Mouse (Mus musculus) small intestine, adult 2 months (tissue): ENCODE data around the gene Sval3. TPM values are rescaled to one million over a fixed set of nuclear protein-coding genes. Genes with fewer than 3 reads are reported as not detected.

Experiments
- H3K27ac ChIP-seq: fragments of 200-500 bp; 2 replicates; pipeline ENCODE4 v1.5.1; 2012; ENCODE audit warnings: low read depth, low read length, control low read depth, inconsistent platforms; ENCODE audit not compliant: insufficient read depth
- H3K27me3 ChIP-seq: fragments of 200-500 bp; 2 replicates; pipeline ENCODE4 v1.6.1; 2012; ENCODE audit warnings: mild to moderate bottlenecking, moderate library complexity, low read length, inconsistent platforms; ENCODE audit not compliant: control insufficient read depth, insufficient read depth
- H3K36me3 ChIP-seq: fragments of 200-500 bp; 2 replicates; pipeline ENCODE4 v1.6.1; 2012; ENCODE audit warnings: mild to moderate bottlenecking, low read length, control low read depth, inconsistent platforms; ENCODE audit not compliant: control insufficient read depth, insufficient read depth
- H3K4me1 ChIP-seq: fragments of 200-500 bp; 2 replicates; pipeline ENCODE4 v1.6.1; 2012; ENCODE audit warnings: low read length, inconsistent platforms, mixed read lengths; ENCODE audit not compliant: control insufficient read depth, insufficient read depth, insufficient read length
- H3K4me3 ChIP-seq: fragments of 200-500 bp; 2 replicates; pipeline ENCODE4 v1.5.1; 2012; ENCODE audit warnings: low read depth, mild to moderate bottlenecking, control low read depth, inconsistent platforms, low read length, moderate library complexity
- CTCF ChIP-seq: fragments of 200-500 bp; IDR thresholded peaks from 2 replicates; pipeline ENCODE4 v1.5.1; 2012; ENCODE audit warnings: low read depth, mild to moderate bottlenecking, control low read depth, inconsistent platforms, low read length, moderate library complexity, mixed read lengths; ENCODE audit not compliant: insufficient replicate concordance, insufficient read length; ENCODE audit errors: extremely low read depth
- POLR2A ChIP-seq: fragments of 200-500 bp; IDR thresholded peaks from 2 replicates; pipeline ENCODE4 v1.6.1; 2012; ENCODE audit warnings: low read depth, mild to moderate bottlenecking, control low read depth, inconsistent platforms, low read length, moderate library complexity
- WGBS: fragments of 180-500 bp; shearing (Covaris S2); methylation state at CpG from one replicate; pipeline ENCODE4 v1.1.7; 2018; 5-methylcytosine and 5-hydroxymethylcytosine counted together
- polyA plus RNA-seq: library from polyadenylated mRNA; depleted of rRNA; stranded (reverse); fragments of >200 nt; gene quantifications from 2 replicates; pipeline ENCODE4 v1.2.3, GENCODE M21; 2012; rRNA removed

The Sval3 gene
- polyA plus RNA-seq, result not detected in 2 replicates

DNA sequence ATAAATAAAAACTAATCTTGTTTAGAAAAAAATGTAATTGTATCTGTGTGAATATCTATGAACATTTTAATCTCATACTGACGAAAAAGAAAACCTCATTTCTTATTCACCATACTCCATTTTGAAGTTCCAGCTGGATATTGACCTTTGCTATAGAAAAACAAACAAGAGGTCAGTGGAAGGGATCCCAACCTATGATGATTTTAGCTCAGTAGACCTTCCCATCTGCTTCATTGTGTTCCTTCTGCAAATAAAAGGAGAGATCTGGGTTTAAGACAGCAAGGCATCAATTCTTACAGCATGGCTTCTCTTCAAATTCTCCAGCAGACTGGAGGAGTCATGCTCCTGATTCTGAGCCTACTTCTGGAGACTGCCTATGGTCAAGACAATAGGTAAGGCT is at the start of gene Sval3:
TSS of gene Sval3 (plus strand) at position 301 of the 400 bp plus-strand sequence.
- TF ChIP-seq POLR2A (no peak), CTCF (no peak)
- WGBS, result 60% methylated on average over 1 of the region's 1 CpGs
- H3K27me3 ChIP-seq, result no peaks in the 10 kb centered on the region

DNA sequence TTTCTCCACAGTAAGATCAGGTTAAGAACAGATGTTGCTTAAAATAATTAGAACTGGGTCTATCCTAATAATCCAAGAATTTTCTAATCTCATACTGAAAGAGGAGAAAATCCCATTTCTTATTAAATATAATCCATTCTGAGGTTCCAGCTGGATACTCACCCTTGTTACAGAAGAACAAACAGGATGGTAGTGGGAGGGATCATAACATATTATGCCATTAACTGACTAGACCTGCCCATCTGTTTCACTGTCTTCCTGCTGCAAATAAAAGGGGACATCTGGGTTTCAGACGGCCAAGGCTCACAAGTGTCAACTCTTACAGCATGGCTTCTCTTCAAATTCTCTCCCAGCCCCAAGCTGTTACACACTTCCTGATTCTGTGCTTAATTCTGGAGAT is 16.6 kb upstream of the Sval3 start, which contains the start of gene Sval1:
TSS of gene Sval1 (plus strand) at position 301 of the 400 bp plus-strand sequence.
- 76% methylated on average over 1 of the region's 1 CpGs for WGBS
- TF ChIP-seq CTCF (no peak), POLR2A (no peak)
- H3K27ac ChIP-seq, result no peak within 1 kb of the TSS
- H3K36me3 ChIP-seq, result no peaks in the 10 kb centered on the region
- no peaks in the 10 kb centered on the region for H3K4me1 ChIP-seq
- H3K27me3 ChIP-seq, result no peaks in the 10 kb centered on the region
- H3K4me3 ChIP-seq, result no peak within 1 kb of the TSS

More for the DNA sequence above, at the start of gene Sval3:
- no peaks in the 10 kb centered on the region for H3K4me1 ChIP-seq
- H3K4me3 ChIP-seq, result no peak within 1 kb of the TSS
- H3K27ac ChIP-seq, result no peak within 1 kb of the TSS
- H3K36me3 ChIP-seq, result no peaks in the 10 kb centered on the region

Other genes starting within 250 kb of the Sval3 start
- not detected in 2 replicates for gene Olfr459, start 193.0 kb upstream of the Sval3 start, polyA plus RNA-seq
- gene Pip, start 120.6 kb upstream of the Sval3 start, polyA plus RNA-seq, result not detected in 2 replicates
- gene Sval2, start 115.2 kb upstream of the Sval3 start, polyA plus RNA-seq, result not detected in 2 replicates
- gene Sval1, start 16.5 kb upstream of the Sval3 start, polyA plus RNA-seq, result not detected in 2 replicates
- not detected in 2 replicates for gene Sva, start 70.3 kb downstream of the Sval3 start, polyA plus RNA-seq
- not detected in 2 replicates for gene Tas2r139, start 172.8 kb downstream of the Sval3 start, polyA plus RNA-seq
- gene Tas2r144, start 247.2 kb downstream of the Sval3 start, polyA plus RNA-seq, result not detected in 2 replicates